23 mouse cellular contexts compared by ENCODE assay signal in the genomic region with DNA sequence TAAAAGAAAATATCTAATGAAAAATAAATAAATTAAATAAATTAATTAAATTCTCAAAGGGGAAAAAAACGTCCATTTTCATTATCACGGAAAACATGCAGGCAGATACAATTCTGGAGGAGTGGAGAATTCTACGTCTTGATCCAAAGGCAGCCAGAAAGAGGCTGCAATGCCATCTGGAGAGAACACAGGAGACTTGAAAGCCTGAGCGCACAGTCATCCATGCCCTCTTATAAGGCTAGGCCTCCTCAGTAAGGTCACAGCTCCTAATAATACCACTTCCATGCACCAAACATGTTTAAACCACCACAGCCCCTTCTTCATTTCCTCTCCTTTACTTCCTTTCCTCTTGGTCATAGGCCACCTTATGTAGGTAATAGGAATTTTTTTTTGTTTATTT.
DNase-seq lines count a peak whose midpoint lies in the region; TF ChIP-seq lines count a peak whose summit lies in the region.
"Had no signal": no experiment of that assay in that cellular context is flagged by ENCODE, and none has a peak within 500 bp of the region (broad histone marks: within the 10 kb centered on the region; RNA-seq: fewer than 3 reads in every experiment).

No protein-coding gene starts in this region.

- H3K27ac ChIP-seq in layer of hippocampus, adult 2 months: no peak overlapping the region
- H3K27ac ChIP-seq: embryonic facial prominence, embryonic 12.5 days; embryonic facial prominence, embryonic 15.5 days; forebrain, embryonic 12.5 days; forebrain, embryonic 15.5 days; heart, embryonic 15.5 days; hindbrain, embryonic 14.5 days; hindbrain, postnatal 0 days had no signal

- peak; percentile 41 for DNase-seq in cerebellum, adult 11-12 months
- DNase-seq in cerebellum, adult 8-10 months: no peak
- peak; percentile 69 for DNase-seq in brain, adult 2 months (ENCODE audit: low read depth, low spot score)
- peak; percentile 30 to 33 for DNase-seq in cerebellum, postnatal 10 days
- DNase-seq in thymus, adult 18-20 months: no peak
- DNase-seq in layer of hippocampus, adult 2 months (ENCODE audit: low spot score in 2 of 2): no peak
- DNase-seq: adrenal gland, postnatal 10 days; adrenal gland, postnatal 36 days; B cell, adult 2 months; gastrocnemius, postnatal 25 days; heart, adult 18-20 months; heart, postnatal 14 days; heart, postnatal 4 days; kidney, adult 18-20 months; kidney, adult 9 months had no signal

- no peak for TF ChIP-seq CTCF in layer of hippocampus, adult 2 months (conservative IDR thresholded peaks at IDR 0.05)

- H3K4me3 ChIP-seq in layer of hippocampus, adult 2 months: no peak overlapping the region
- H3K4me3 ChIP-seq: embryonic facial prominence, embryonic 12.5 days; embryonic facial prominence, embryonic 15.5 days; forebrain, embryonic 12.5 days; forebrain, embryonic 15.5 days; heart, embryonic 12.5 days; heart, embryonic 15.5 days had no signal

Comparison
In these comparisons a context has a peak if more than half of its experiments do, and no peak if none do; other contexts are left out.
1. DNase-seq: peak in cerebellum, adult 11-12 months (single experiment), brain, adult 2 months (single experiment) and cerebellum, postnatal 10 days (2 of 2); none in cerebellum, adult 8-10 months (single experiment), thymus, adult 18-20 months (0 of 2) and layer of hippocampus, adult 2 months (0 of 2).